Mouse (Mus musculus) limb, embryonic 12.5 days (tissue): ENCODE results near the gene Kpna3. TPM values are rescaled to one million over a fixed set of nuclear protein-coding genes. Genes with fewer than 3 reads are reported as not detected.

Experiments used
- ATAC-seq: fragments of 200-750 bp; cut with Nextera tagmentation; 2 replicates; pipeline ENCODE4 v1.8.0; 2017; ENCODE audit warnings: low read depth, moderate TSS enrichment; ENCODE audit not compliant: insufficient number of reproducible peaks, insufficient read depth, low FRiP score, low TSS enrichment
- H3K27ac ChIP-seq: fragments of 300-500 bp; sonication (generic); 2 replicates; pipeline ENCODE4 v1.5.1; 2016; ENCODE audit warnings: mild to moderate bottlenecking, moderate library complexity
- H3K27me3 ChIP-seq: fragments of 300-500 bp; sonication (generic); 2 replicates; pipeline ENCODE4 v1.6.1; 2016; ENCODE audit warnings: mild to moderate bottlenecking, moderate library complexity
- H3K36me3 ChIP-seq: fragments of 300-500 bp; sonication (generic); 2 replicates; pipeline ENCODE4 v1.6.1; 2016; ENCODE audit warnings: mild to moderate bottlenecking, moderate library complexity
- H3K4me1 ChIP-seq: fragments of 300-500 bp; sonication (generic); replicated peaks from 2 replicates; pipeline ENCODE4 v1.6.1; 2016
- H3K4me2 ChIP-seq: fragments of 300-500 bp; sonication (generic); 2 replicates; pipeline ENCODE4 v1.6.1; 2016; ENCODE audit warnings: mild to moderate bottlenecking, moderate library complexity
- H3K4me3 ChIP-seq: fragments of 300-500 bp; sonication (generic); replicated peaks from 2 replicates; pipeline ENCODE4 v1.5.1; 2016; ENCODE audit warnings: mild to moderate bottlenecking
- H3K9ac ChIP-seq: fragments of 300-500 bp; sonication (generic); replicated peaks from 2 replicates; pipeline ENCODE4 v1.6.1; 2016; ENCODE audit warnings: mild to moderate bottlenecking, moderate library complexity
- H3K9me3 ChIP-seq: fragments of 300-500 bp; sonication (generic); 2 replicates; pipeline ENCODE4 v1.6.1; 2016; ENCODE audit warnings: mild to moderate bottlenecking, moderate library complexity
- WGBS: fragments of 180-500 bp; shearing (Covaris S2); methylation state at CpG from one replicate; pipeline ENCODE4 v1.1.7; 2016; 5-methylcytosine and 5-hydroxymethylcytosine counted together
- polyA plus RNA-seq: library from polyadenylated mRNA; unstranded; fragments of >200 nt; fragmentation: Nextera tagmentation; extraction: Ambion mirVana; gene quantifications from 2 replicates; pipeline ENCODE4 v1.2.1, GENCODE M21; 2016

Kpna3 gene
- polyA plus RNA-seq, 1 experiment from 2014 or later = 64.8 TPM

DNA sequence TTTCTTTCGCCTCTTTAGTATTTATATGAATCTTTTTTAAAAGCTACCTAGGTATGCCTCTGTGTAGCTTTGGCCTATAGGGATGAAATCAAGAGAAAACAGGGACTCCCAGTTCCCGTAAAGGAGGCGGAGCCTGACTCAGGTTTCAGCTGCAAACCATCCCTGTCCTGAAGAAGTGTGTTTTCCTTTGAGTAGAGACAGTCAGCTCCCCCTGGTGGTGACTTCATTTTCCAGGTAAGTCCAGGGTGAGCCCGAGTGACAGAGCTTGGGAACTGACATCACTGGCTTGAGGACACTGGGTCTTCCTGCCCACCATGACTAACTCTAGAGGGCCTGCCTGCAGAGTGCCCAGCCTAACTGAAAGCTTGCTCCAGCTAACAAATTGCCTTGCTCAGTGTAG lies 122.8 kb downstream of the Kpna3 start:
- Histone ChIP-seq H3K4me3 (no peak overlapping the region), H3K27me3 (no peaks in the 10 kb centered on the region), H3K9ac (no peak overlapping the region), H3K36me3 (no peaks in the 10 kb centered on the region), H3K27ac (no peak overlapping the region), H3K9me3 (no peaks in the 10 kb centered on the region), H3K4me2 (no peak overlapping the region), H3K4me1 (no peaks in the 10 kb centered on the region)
- no peak; the same call in 1 of the 2 replicates for ATAC-seq
- 28% methylated on average over 4 of the region's 4 CpGs for WGBS

Other genes with a start within 250 kb of the Kpna3 start
- gene Sgcg, start 181.4 kb downstream of the Kpna3 start, polyA plus RNA-seq = 4.0 and 6.1 TPM in 2 replicates
- gene Arl11, start 130.1 kb downstream of the Kpna3 start, polyA plus RNA-seq = 0.41 and 0.47 TPM in 2 replicates
- 11.5 and 13.8 TPM in 2 replicates for gene Ebpl, start 79.4 kb downstream of the Kpna3 start, polyA plus RNA-seq
- gene Spryd7, start 117.0 kb upstream of the Kpna3 start, polyA plus RNA-seq = 14.1 and 15.5 TPM in 2 replicates
- 26.3 and 28.7 TPM in 2 replicates for gene Trim13, start 158.4 kb upstream of the Kpna3 start, polyA plus RNA-seq
- 0.83 and 1.3 TPM in 2 replicates for gene Kcnrg, start 167.6 kb upstream of the Kpna3 start, polyA plus RNA-seq